Mouse (Mus musculus): ENCODE results near the gene Phkg1.
"Not testable (repeated sequence)": the region's sequence is repeated elsewhere in the genome, so short reads cannot be mapped to it uniquely, and the experiment has no call there.

Gene Phkg1

GRCm38 (mm10) chr5:129908242-129908965, 10.1 kb upstream of the Phkg1 start, which contains the start of gene Nupr1l:
TSS of gene Nupr1l (plus strand) at chr5:129908540.
- peak; percentile 97 for DNase-seq (ENCODE audit: extremely low spot score, low spot score)

- DNase-seq (ENCODE audit: extremely low spot score, low spot score): no peak
Observed at GRCm38 (mm10) chr5:129907775-129908174, 9.4 kb upstream of the Phkg1 start.

- DNase-seq (ENCODE audit: extremely low spot score, low spot score): peak; percentile 85
Observed at GRCm38 (mm10) chr5:129895198-129896088, 2.9 kb downstream of the Phkg1 start, which contains the start of gene Zbed5. TSS of gene Zbed5 (plus strand) at chr5:129895723.

GRCm38 (mm10) chr5:129890390-129890789, 8.0 kb downstream of the Phkg1 start:
- not testable (repeated sequence) for DNase-seq (ENCODE audit: extremely low spot score, low spot score)

GRCm38 (mm10) chr5:129886911-129887636, 11.3 kb downstream of the Phkg1 start, which contains the start of gene Chchd2:
TSS of gene Chchd2 (minus strand) at chr5:129887470.
- peak; percentile 88 for DNase-seq (ENCODE audit: extremely low spot score, low spot score)

- DNase-seq (ENCODE audit: extremely low spot score, low spot score): no peak
Observed at GRCm38 (mm10) chr5:129886271-129886670, 12.1 kb downstream of the Phkg1 start.

- DNase-seq (ENCODE audit: extremely low spot score, low spot score): no peak
Observed at GRCm38 (mm10) chr5:129879888-129880287, 18.5 kb downstream of the Phkg1 start.

GRCm38 (mm10) chr5:129878946-129879345, 19.4 kb downstream of the Phkg1 start:
- no peak for DNase-seq (ENCODE audit: extremely low spot score, low spot score)

GRCm38 (mm10) chr5:129877731-129878455, 20.5 kb downstream of the Phkg1 start:
- DNase-seq (ENCODE audit: extremely low spot score, low spot score): no peak

- no peak for DNase-seq (ENCODE audit: extremely low spot score, low spot score)
Observed at GRCm38 (mm10) chr5:129875098-129875497, 23.3 kb downstream of the Phkg1 start.

- no peak for DNase-seq (ENCODE audit: extremely low spot score, low spot score)
Observed at GRCm38 (mm10) chr5:129873942-129874341, 24.4 kb downstream of the Phkg1 start.

GRCm38 (mm10) chr5:129871238-129871637, 27.1 kb downstream of the Phkg1 start:
- DNase-seq (ENCODE audit: extremely low spot score, low spot score): no peak

GRCm38 (mm10) chr5:129869238-129869995, 28.9 kb downstream of the Phkg1 start:
- no peak for DNase-seq (ENCODE audit: extremely low spot score, low spot score)

- no peak for DNase-seq (ENCODE audit: extremely low spot score, low spot score)
Observed at GRCm38 (mm10) chr5:129865841-129866240, 32.5 kb downstream of the Phkg1 start.

GRCm38 (mm10) chr5:129864467-129864866, 33.9 kb downstream of the Phkg1 start:
- peak; percentile 44 for DNase-seq (ENCODE audit: extremely low spot score, low spot score)

GRCm38 (mm10) chr5:129862325-129862724, 36.0 kb downstream of the Phkg1 start:
- DNase-seq (ENCODE audit: extremely low spot score, low spot score): no peak

- no peak for DNase-seq (ENCODE audit: extremely low spot score, low spot score)
Observed at GRCm38 (mm10) chr5:129856414-129856813, 41.9 kb downstream of the Phkg1 start.

GRCm38 (mm10) chr5:129855163-129855562, 43.2 kb downstream of the Phkg1 start:
- no peak for DNase-seq (ENCODE audit: extremely low spot score, low spot score)

- no peak for DNase-seq (ENCODE audit: extremely low spot score, low spot score)
Observed at GRCm38 (mm10) chr5:129847558-129847820, 50.9 kb downstream of the Phkg1 start.

Data from neural tube, embryonic 10.5 days (tissue).